Mouse (Mus musculus): Measurements from ENCODE around the gene Eif2ak4. TPM values are rescaled to one million over a fixed set of nuclear protein-coding genes. Genes with fewer than 3 reads are reported as not detected.

The Eif2ak4 gene
- polyA plus RNA-seq, 1 experiment from 2014 or later = 6.2 TPM

- 77% methylated on average over 16 of the region's 16 CpGs for WGBS
- TF ChIP-seq EP300 (IDR thresholded peaks at IDR 0.05) = no peak
- TF ChIP-seq CTCF (IDR thresholded peaks at IDR 0.05) = no peak
- Histone ChIP-seq H3K9ac (replicated peaks; ENCODE audit: low read depth) (no peak overlapping the region), H3K27me3 (replicated peaks; ENCODE audit: insufficient read depth, low read length) (no peaks in the 10 kb centered on the region), H3K36me3 (ENCODE audit: insufficient read depth, low read length) (peaks cover 43% of the 10 kb centered on the region), H3K4me3 (ENCODE audit: low read depth, low read length) (no peak overlapping the region), H3K9me3 (ENCODE audit: low read length) (no peaks in the 10 kb centered on the region), H3K4me2 (replicated peaks; ENCODE audit: low read depth, low read length) (no peak overlapping the region), H3K27ac (ENCODE audit: low read length) (no peak overlapping the region), H3K4me1 (ENCODE audit: insufficient read depth, low read depth, low read length) (no peaks in the 10 kb centered on the region)
- DNase-seq (ENCODE audit: low spot score) (no peak), ATAC-seq (no peak)
These were observed 42.2 kb downstream of the Eif2ak4 start for GRCm38 (mm10) chr2:118430630-118431029.

DNA sequence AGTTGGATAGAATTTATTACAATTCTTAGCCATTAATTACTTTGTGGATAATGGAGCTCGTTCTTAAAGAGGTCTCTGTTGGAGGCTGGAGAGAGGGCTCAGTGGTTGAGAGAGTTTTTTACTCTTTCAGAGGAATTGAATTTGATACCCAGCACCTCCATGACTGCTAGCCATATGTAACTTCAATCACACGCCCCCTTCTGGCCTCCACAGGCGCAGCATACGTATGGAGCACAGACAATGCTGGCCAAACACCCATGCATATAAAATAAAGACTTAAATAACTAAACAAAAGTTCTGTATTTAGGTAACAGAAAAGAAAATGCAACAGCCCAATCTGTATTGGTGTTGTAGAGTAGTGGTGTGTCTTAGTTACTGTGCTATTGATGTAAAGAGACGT is 43.2 kb downstream of the Eif2ak4 start:
- Histone ChIP-seq H3K27me3 (replicated peaks; ENCODE audit: insufficient read depth, low read length) (no peaks in the 10 kb centered on the region), H3K4me3 (ENCODE audit: low read depth, low read length) (no peak overlapping the region), H3K27ac (ENCODE audit: low read length) (no peak overlapping the region), H3K9me3 (ENCODE audit: low read length) (no peaks in the 10 kb centered on the region), H3K9ac (replicated peaks; ENCODE audit: low read depth) (no peak overlapping the region), H3K4me1 (ENCODE audit: insufficient read depth, low read depth, low read length) (no peaks in the 10 kb centered on the region), H3K36me3 (ENCODE audit: insufficient read depth, low read length) (peaks cover 50% of the 10 kb centered on the region), H3K4me2 (replicated peaks; ENCODE audit: low read depth, low read length) (no peak overlapping the region)
- no peak for ATAC-seq
- DNase-seq (ENCODE audit: low spot score) = peak; percentile 35
- no peak for TF ChIP-seq EP300 (IDR thresholded peaks at IDR 0.05)
- TF ChIP-seq CTCF (IDR thresholded peaks at IDR 0.05) = peak; percentile 70
- WGBS = 71% methylated on average over 5 of the region's 5 CpGs

- no peak; the same call in 1 of the 2 replicates for ATAC-seq
- 70% methylated on average over 5 of the region's 5 CpGs for WGBS
- TF ChIP-seq CTCF (IDR thresholded peaks at IDR 0.05) = no peak
- no peak for TF ChIP-seq EP300 (IDR thresholded peaks at IDR 0.05)
- no peak overlapping the region for H3K9ac ChIP-seq (replicated peaks; ENCODE audit: low read depth)
- H3K27ac ChIP-seq (ENCODE audit: low read length) = no peak overlapping the region
- H3K4me2 ChIP-seq (replicated peaks; ENCODE audit: low read depth, low read length) = no peak overlapping the region
- no peak for DNase-seq (ENCODE audit: low spot score)
- H3K4me3 ChIP-seq (ENCODE audit: low read depth, low read length) = no peak overlapping the region
- no peaks in the 10 kb centered on the region for H3K9me3 ChIP-seq (ENCODE audit: low read length)
- no peaks in the 10 kb centered on the region for H3K27me3 ChIP-seq (replicated peaks; ENCODE audit: insufficient read depth, low read length)
- peaks cover 11% of the 10 kb centered on the region; the same call in 1 of the 2 replicates for H3K36me3 ChIP-seq (ENCODE audit: insufficient read depth, low read length)
- H3K4me1 ChIP-seq (ENCODE audit: insufficient read depth, low read depth, low read length) = no peaks in the 10 kb centered on the region
These were observed 53.8 kb downstream of the Eif2ak4 start for GRCm38 (mm10) chr2:118442172-118442571.

DNA sequence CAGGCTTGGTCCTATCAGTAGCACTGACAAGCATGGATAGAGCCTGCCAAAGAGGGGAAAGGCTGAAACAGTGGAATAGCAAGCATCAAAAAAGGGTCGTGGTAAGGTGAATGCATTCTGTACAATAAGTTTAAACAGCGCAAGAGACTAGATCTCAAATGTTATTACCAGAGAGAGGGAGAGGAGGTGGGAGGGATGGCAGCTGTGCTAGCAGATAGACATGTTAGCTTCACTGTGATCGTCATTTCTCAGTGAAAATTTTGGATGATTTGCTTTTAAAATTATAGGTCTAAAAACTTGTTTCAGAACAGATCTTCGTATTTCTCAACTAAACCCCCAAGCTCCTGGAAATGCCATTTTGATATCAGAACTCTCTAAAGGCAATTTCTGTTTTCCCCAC is 54.3 kb downstream of the Eif2ak4 start:
- TF ChIP-seq CTCF (IDR thresholded peaks at IDR 0.05) = no peak
- no peak for TF ChIP-seq EP300 (IDR thresholded peaks at IDR 0.05)
- WGBS = 83% methylated on average over 4 of the region's 4 CpGs

DNA sequence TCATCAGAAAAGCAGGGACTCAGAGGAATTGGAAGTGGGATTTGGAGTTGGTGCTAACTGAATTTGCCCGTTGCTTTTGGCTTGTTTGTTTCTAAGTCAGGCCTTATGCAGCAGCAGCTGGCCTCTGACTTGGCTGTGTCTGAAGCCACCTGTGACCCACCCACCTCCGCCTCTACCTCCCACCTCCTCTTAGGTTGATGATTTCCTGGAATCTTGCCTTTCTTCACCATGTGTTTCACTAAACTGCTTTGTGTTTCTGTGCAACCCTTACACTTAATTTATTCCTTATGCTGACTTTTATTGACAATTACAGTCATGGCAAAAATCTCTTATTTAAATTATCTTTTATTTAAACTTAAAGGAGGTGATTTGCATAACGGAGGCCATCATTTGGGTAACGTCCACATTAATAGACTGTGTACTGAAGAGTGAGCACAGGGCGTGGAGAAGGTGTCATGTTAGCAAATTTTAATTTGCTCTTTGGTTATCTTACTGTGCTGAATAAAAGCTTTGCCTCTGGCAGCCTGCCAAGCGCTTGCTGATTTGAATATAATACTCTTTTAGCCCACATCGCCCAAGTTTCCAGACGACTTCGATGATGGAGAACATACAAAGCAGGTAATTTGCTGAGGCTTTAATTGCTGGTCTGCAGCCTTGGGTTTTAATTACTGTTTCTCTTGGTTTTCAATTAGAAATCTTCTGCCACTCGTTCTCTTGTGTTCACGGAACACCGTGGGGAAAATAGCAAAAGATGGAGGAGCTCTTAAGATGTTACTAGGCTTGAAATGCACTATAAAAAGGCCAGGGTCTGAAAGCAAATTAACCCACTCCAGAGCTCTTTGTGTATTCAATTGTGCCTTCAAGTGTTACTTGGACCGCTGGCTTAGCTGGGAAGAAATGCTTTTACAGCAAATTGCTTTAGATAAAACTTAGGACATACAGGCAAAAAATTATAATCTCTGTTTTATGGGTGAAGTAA is 57.6 kb downstream of the Eif2ak4 start:
- Histone ChIP-seq H3K4me2 (replicated peaks; ENCODE audit: low read depth, low read length) (no peak overlapping the region), H3K36me3 (ENCODE audit: insufficient read depth, low read length) (peaks cover 8% of the 10 kb centered on the region; the same call in 1 of the 2 replicates), H3K9me3 (ENCODE audit: low read length) (no peaks in the 10 kb centered on the region), H3K27me3 (replicated peaks; ENCODE audit: insufficient read depth, low read length) (no peaks in the 10 kb centered on the region), H3K9ac (replicated peaks; ENCODE audit: low read depth) (no peak overlapping the region), H3K27ac (ENCODE audit: low read length) (no peak overlapping the region), H3K4me3 (ENCODE audit: low read depth, low read length) (no peak overlapping the region), H3K4me1 (ENCODE audit: insufficient read depth, low read depth, low read length) (no peaks in the 10 kb centered on the region)
- DNase-seq (ENCODE audit: low spot score) = no peak
- 62% methylated on average over 13 of the region's 13 CpGs for WGBS
- no peak for ATAC-seq
- TF ChIP-seq CTCF (IDR thresholded peaks at IDR 0.05) = no peak

More for the DNA sequence above, 54.3 kb downstream of the Eif2ak4 start:
- H3K9me3 ChIP-seq (ENCODE audit: low read length) = no peaks in the 10 kb centered on the region
- no peak overlapping the region for H3K4me2 ChIP-seq (replicated peaks; ENCODE audit: low read depth, low read length)
- ATAC-seq (no peak), DNase-seq (ENCODE audit: low spot score) (no peak)
- no peak overlapping the region for H3K4me3 ChIP-seq (ENCODE audit: low read depth, low read length)
- no peaks in the 10 kb centered on the region for H3K4me1 ChIP-seq (ENCODE audit: insufficient read depth, low read depth, low read length)
- no peak overlapping the region for H3K9ac ChIP-seq (replicated peaks; ENCODE audit: low read depth)
- H3K27ac ChIP-seq (ENCODE audit: low read length) = no peak overlapping the region
- peaks cover 9% of the 10 kb centered on the region; the same call in 1 of the 2 replicates for H3K36me3 ChIP-seq (ENCODE audit: insufficient read depth, low read length)
- H3K27me3 ChIP-seq (replicated peaks; ENCODE audit: insufficient read depth, low read length) = no peaks in the 10 kb centered on the region

- 86% methylated on average over 12 of the region's 12 CpGs for WGBS
- Histone ChIP-seq H3K4me2 (replicated peaks; ENCODE audit: low read depth, low read length) (no peak overlapping the region), H3K27me3 (replicated peaks; ENCODE audit: insufficient read depth, low read length) (no peaks in the 10 kb centered on the region), H3K36me3 (ENCODE audit: insufficient read depth, low read length) (peaks cover 8% of the 10 kb centered on the region; the same call in 1 of the 2 replicates), H3K4me3 (ENCODE audit: low read depth, low read length) (no peak overlapping the region), H3K4me1 (ENCODE audit: insufficient read depth, low read depth, low read length) (no peaks in the 10 kb centered on the region), H3K9ac (replicated peaks; ENCODE audit: low read depth) (no peak overlapping the region), H3K9me3 (ENCODE audit: low read length) (no peaks in the 10 kb centered on the region), H3K27ac (ENCODE audit: low read length) (no peak overlapping the region)
- ATAC-seq = no peak
- no peak for DNase-seq (ENCODE audit: low spot score)
- TF ChIP-seq EP300 (IDR thresholded peaks at IDR 0.05) (no peak), CTCF (IDR thresholded peaks at IDR 0.05) (no peak)
These were observed 59.8 kb downstream of the Eif2ak4 start for GRCm38 (mm10) chr2:118448181-118448580.
